Mouse (Mus musculus) erythroblast, adult 5-6 weeks (primary cell): ENCODE results near the gene Cdt1. TPM values are rescaled to one million over a fixed set of nuclear protein-coding genes. Genes with fewer than 3 reads are reported as not detected.
A peak's percentile ranks its signal among the peaks of the same experiment; 100 is the strongest.

ENCODE experiments used
- ATAC-seq: replicated peaks from 2 replicates; pipeline ENCODE4 v1.8.0; 2016; ENCODE audit warnings: moderate number of reproducible peaks, mild to moderate bottlenecking, moderate TSS enrichment, inconsistent platforms; ENCODE audit not compliant: poor library complexity, low FRiP score, severe bottlenecking
- total RNA-seq, 2 experiments: library from RNA; stranded (forward) in 1 of 2; stranded (reverse) in 1 of 2; fragments of 150-400 nt in 1 of 2; fragments of 200-764, 138-1000 nt in 1 of 2; gene quantifications; 2 replicates each; pipeline versions ENCODE4 v1.2.3 to v1.2.4; 2015 to 2017; ENCODE audit warnings: low replicate concordance in 2 of 2

The Cdt1 gene
- total RNA-seq, 2 experiments from 2014 or later, result 16.1 to 38.2 TPM

DNA sequence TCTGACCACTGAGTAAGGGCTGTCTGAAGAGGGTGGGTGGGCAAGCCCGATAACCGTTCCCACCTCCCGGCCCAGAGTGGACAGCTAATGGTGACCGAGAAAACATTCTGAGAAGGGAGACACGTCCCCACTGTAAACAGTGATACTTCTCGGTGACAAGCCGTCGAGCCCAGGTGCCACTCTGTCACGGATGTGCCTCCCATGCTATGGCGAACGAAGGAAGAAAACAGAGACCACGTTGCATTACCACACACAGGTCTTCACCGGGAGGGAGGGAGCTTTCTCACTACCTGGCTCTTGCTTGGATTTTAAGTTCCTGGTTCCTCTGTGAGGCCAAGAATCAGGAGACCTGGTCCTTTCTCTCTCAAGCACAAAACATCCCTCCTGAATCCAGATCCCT lies 19.5 kb upstream of the Cdt1 start:
- no peak for ATAC-seq

DNA sequence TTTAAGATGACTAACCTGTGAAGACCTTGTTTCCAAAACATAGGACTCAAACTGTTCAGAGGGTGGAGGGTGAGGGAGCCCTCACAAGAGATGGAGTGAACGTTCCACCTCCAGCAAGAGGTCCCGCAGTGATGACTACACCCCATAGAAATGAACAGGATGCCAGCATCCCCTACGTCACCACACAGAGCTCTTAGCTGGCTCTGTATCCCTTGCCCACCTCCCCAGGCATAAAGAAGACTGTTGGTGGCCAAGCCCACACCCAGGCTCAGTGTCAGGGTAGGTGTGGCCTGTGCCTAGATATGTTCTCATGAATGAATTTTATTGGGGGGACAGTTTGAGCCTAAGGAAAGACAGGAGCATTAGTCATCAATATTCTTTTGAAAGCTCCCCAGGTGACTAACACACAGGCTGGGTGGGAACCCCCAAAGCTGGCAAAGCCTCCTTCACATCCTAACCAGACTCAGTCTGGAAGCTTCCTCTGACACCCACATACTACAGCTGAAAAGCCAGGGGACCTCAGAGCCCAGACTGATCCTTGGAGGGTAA lies 18.9 kb upstream of the Cdt1 start:
- 0 out of 2 replicates have a peak, but pooled peaks have one; percentile 21 for ATAC-seq

DNA sequence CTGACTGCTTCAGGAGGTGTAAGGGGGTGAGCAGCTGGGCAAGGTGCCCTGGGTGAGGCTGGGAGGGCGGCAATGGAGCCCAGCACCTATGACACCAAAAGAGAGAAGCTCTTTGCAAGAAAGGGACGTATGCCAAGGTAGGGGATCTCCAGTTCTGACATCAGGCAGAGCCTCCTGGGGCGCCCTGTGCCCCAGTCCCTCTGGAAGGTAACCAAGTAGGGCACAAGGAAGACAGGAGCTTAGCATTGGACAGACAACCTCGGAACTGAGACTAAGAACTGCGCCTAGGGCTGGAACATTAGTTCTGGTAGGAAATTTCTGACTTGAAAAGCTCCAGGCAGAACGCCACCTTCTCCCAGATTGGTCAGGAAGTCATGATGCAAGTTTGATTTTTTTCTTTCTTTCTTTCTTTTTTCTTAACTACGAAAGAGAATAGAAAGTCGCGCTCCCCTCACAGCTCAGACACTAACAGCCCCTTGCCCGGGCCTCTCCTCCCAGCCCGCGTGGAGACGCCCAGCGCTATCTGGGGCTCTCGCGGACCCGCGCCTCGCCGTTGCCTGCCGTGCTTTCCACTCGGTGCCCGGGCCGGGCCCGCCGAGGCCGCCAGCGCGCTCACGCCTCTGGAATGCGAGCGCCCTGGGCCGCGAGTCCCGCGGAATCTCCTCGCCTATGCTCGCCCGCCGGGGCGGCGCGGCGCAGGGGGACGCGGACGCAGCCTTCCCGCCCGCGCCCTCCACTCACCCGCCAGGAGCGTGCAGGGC lies 17.4 kb upstream of the Cdt1 start:
- 0 out of 2 replicates have a peak, but pooled peaks have one; percentile 13 for ATAC-seq

DNA sequence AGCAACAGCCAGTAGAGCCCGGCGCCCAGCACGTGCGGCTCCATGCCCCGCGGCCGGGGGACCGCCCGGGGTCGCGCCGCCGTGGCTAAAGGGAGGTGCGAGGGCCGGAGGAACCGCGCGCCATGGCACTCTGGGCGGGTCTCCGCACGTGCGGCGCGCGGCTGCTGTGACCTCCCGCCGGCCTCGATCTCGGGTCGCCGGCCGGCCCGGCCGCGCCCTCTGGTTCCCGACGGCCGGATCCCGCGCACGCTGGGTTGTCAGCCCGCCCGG lies 16.9 kb upstream of the Cdt1 start:
- no peak for ATAC-seq

DNA sequence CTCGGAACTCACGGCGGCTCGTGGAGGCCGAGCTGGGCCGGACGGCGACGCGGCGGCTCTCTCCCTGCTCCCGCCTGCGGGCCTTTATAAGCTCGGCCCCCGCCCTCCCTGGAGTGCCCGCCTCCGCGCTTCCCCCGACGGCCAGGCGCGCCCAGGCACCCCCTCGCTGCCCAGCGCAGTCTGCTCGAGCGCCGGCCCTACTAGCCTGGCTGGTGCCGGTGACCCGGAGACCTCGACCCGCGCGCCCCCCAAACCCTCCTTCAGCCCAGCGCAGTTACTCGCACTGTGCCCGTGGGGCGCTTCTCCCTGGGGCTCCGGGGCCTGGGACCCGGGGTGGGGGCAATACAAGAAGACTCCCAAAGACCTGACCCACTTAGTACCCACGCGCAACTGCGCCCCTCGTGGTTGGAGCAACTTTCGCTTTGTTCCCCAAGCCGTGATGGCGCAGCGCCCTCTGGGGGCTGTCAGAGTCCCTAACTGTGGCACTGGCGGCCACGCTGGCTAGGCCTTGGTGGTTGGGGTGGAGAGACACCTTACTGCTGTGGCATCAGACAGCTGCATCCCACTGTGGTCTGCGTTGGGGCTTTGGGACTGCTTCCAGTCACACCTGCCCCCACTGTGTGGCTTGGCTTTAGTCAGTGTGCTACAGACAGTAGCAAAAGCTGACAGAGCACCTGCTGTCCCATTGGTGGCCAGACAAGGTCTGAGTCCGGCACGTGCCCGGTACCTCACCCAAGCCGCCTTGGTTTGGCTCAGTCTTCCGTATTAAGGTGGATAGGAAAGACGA lies 16.4 kb upstream of the Cdt1 start, which contains the start of gene Piezo1:
Gene Piezo1, minus strand, starts transcription at position 65 of the 787 bp plus-strand sequence.
- ATAC-seq, result peak; percentile 72

DNA sequence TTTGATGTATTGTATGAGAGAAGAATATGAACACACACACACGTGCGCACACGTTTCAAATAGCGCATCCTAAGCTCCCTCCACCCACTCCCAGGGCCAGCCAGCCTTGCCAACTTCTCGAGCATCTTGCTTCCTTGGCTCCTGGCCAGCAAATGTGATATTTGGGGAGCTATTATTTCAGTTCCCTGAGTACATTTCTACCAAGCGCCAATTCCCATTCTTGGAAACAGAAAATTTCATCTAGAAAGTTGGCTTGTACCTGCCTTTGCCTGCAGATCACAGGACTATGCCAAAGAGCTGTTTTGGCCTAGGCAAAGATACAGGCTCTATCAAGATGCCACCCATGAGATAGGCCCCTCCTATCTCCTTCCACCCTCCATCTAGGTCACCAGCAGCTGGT lies 13.0 kb upstream of the Cdt1 start:
- ATAC-seq, result no peak

DNA sequence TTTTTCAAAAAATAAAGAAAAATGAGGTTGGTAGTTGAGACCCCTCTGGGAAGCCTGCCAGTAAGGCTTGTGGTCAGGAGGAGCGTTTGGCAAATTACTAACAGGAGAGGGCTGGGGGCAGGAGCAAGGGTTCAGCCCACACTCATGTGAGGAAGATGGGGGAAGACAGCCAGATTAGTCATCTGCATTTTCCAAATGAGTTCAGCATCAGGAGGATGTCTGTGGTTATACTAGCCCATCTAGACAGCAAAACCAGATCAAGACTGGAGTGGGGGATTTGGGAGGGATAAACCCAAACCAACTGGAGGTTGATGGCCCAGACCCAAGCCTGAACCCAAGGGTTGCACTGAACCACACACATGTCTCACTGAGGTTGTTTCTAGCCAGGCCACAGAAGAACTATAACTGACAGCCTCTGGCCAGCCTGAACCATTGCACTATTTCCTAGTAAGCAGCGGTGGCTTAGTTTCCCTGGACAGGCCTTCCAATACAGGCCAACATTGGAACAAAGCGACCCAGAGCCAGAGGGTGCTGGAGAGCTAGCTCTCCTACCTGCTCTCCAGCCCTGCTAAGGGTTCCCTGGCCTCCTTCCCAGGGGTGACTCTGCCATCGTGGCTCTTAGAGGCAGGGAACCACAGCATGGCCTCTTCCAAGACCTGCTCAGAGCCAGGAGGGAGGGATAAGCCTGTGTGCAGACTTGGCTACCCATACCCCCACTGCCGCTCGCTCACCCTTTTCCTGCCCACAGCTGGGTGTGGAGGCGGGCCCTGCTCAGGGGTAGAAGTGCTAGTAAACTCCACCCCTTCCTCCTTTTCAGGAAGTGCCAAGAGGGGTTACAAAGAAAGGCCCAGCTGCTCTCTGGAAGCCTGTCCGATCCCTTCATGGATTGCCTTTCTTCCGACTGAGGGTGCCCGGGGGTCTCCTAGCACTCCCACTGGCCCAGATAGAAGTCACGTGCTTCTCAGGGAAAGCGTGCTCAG lies 11.5 kb upstream of the Cdt1 start:
- peak; percentile 56 for ATAC-seq

DNA sequence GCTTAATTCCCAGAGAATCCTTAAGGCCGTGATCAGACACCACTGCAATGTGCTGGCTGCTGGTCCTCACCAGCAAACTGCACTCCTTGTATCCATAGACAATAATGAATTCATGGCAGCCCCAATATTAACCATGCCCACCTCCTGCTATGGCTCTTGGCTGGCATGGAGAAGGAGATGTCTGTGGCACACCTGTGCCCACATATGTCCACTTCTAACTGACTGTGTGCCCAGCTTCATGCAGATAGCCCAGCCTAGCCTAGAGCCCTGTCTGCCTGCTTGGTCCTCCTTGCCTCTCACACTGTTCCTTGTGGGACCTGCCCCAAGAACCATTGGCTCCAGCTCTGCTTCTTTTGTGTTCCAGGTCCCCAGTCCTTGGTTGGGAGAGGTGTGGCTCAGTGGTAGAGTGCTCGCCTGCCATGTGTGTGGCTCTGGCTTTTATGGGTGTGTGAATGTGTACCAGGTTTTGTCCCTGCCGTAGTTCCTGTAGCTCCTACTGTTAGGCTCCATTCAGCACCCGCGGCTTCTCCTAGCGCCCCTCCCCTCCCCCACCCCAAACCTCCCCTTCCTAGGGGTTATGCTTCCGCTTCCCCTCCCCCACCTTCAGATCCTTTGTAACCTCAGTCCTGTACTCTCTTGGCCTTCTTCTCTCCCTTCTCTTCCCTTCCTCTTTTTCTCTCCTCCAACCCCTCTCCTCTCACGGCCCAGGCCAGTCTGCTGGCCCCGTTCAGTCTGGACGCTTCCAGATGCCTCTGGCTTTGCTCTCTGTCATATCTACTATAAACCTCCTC lies 10.4 kb upstream of the Cdt1 start:
- ATAC-seq, result no peak

DNA sequence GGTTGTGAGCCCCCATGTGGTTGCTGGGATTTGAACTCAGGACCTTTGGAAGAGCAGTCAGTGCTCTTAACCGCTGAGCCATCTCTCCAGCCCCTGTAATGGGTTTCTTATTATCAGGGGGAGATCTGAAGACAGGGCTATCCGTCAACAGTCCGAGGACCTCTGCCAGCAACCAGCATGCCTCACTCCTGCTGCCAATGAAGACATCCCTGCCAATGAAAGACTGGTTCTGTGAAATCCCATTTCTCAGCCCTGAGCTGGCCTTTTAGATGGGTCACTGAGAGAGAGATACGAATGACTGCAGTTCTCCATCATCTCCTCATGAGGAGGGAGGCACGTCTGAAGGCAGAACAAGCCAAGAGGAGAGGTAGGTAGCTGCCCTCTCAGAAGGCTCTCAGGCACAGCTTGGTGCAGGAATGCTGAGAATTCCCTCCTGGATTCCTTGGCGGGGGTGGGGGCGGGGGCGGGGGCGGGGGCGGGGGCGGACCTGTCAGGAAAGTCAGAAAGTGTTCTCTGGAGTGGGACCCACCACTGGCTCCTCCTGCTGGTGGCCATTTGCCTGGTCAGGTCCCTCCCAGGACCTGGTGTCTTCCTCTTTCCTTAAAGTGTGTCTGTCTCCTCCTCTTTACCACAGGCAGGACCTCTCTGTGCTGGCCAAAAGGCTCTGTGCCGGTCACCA lies 9.0 kb upstream of the Cdt1 start:
- ATAC-seq, result no peak

DNA sequence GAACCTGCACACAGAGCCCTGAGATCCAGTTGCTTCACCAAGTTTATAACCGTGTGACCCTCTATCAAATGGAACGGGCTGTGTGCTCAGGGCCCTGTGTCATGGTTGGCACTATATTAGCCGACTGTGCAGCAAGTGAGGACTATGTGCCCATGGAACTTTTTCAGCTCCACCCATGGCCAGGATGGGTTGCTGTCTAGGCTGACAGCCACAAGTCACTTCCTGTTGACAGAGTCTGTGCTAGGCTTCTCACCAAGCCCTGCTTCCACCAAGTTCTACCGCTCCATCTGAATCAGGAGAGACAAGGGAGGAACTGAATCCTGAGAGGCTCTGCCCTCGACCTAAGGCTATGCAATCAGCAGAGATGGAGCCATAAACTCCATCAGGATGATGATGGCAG lies 6.6 kb upstream of the Cdt1 start:
- ATAC-seq, result no peak

DNA sequence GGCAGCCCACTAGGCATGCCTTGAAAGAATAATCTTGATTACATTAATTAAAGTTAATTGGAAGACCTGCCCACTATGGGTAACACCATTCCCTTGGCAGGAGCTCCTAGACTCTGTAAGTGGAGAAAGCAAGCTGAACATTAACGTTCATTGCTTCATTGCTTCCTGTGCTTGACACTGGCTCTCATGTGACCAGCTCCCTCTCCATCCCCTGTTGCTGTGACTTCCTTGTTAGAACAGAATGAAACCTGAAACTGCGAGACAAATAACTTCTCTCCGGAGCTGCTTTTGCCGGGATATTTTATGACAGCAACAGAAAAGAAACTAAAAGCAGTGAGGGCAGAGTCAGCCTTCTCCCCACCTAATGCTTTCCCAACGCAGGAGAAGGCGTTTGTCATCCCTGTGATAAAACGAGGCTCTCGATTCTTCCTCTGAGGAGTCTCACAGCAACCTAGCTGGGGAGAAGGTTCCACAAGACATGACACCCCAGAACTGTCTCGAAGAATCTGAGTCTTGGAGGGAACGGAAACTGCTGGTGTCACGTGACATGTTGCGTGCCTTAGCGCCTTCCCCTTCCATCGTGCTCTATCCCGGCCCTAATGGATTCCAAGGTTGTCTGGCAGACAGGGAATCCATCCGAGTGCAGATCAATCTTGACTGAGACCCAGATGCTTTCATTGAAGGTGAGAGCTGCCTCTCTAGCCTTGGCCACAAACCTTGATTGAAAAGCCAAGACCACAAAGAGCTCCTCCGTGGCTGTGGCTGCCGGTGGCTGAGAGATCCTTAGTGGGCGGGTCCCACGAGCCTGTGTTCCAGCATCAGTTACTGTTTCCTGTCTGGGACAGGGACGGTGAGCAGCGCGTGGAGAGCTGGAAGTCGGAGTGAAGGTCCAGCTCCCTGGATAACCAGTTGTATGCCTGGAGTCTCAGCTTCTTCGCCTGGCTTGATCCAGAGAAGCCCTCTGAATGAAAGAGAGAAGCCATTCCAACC lies 3.2 kb upstream of the Cdt1 start:
- ATAC-seq, result no peak

DNA sequence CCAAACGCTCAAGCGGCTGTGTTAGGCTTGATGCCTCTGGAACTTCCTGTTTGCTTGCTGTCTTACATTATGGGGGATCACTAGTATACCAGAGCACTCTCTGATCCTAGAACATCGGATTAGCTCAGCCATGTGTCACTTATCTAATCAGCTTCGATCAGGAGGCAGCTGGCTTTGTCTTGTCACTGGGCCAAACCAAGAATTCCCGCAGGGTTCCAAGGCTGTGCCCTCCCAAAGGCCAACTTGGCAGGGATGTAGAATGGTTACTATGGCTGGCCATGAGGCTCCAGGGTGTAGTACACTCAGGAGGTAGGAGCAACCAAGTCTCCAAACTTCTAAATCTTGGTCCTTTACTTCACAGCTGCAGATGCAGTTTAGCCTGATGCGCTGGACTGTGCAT lies 1.0 kb upstream of the Cdt1 start:
- ATAC-seq, result 0 out of 2 replicates have a peak, but pooled peaks have one; percentile 0

DNA sequence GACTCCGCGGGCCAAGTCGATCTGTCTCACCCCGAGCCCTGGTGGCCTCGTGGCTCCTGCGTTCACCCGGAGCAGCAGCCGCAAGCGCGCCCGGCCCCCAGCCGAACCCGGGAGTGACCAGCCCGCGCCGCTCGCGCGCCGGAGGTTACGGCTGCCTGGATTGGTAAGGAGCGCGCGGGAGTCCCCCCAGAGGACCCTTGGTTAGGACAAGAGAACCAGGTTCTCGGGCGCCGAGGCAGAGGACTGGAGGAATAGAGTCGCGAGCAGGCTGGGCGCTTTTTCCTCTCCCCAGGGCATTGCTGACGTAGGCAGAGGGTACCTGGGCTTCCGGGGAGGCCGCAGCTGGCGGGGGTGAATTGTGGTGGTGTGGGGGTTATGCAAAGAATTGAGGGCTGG lies 292 bp downstream of the Cdt1 start:
- peak; percentile 7; the same call in 1 of the 2 replicates for ATAC-seq

DNA sequence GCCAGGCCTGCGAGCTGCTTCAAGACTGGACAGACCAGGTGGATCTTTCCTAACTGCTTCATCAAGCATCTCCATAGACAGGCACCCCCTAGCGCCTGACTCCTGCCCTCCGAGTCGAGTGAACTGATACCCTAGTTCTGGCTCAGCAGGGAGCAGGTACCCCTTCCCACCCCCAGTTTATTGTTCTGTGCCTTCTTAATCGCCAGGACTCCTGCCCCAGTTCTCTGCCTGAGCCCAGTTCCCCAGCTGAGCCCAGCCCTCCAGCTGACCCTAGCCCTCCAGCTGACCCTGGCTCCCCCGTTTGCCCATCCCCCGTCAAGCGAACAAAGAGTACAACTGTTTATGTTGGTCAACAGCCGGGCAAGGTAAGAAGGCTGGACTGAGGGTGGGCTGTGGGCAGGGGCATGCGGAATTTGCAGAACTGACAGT lies 1.1 kb downstream of the Cdt1 start:
- peak; percentile 55 for ATAC-seq

DNA sequence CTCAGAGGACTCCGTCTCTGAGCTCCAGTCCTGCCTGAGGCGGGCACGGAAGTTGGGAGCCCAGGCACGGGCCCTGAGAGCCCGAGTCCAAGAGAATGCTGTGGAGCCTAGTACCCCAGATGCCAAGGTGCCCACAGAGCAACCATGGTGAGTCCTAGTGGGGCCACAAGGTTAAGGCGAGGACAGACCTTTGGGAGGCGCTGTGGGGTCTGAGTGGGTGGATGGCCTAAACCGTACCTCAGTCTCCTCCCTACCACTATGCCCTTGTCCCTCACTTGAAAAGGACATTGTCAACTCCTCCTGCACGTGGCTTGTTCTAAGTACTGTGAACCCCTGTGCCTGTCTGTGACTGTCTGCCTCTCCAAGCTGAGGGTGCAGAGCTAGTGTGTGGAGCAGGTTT lies 1.5 kb downstream of the Cdt1 start:
- 0 out of 2 replicates have a peak, but pooled peaks have one; percentile 14 for ATAC-seq

DNA sequence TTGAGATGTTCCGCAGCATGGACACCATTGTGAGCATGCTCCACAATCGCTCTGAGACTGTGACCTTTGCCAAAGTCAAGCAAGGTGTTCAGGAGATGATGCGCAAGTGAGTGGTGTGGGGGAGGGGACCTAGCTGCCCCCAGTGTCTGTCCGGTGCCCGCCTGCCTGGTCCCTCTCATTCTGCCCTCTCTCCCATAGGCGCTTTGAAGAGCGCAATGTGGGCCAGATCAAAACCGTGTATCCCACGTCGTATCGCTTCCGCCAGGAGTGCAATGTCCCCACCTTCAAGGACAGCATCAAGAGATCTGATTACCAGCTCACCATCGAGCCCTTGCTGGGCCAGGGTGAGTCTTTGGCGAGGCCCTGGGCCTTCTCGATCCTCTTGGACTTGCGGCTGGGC lies 2.2 kb downstream of the Cdt1 start:
- no peak for ATAC-seq

DNA sequence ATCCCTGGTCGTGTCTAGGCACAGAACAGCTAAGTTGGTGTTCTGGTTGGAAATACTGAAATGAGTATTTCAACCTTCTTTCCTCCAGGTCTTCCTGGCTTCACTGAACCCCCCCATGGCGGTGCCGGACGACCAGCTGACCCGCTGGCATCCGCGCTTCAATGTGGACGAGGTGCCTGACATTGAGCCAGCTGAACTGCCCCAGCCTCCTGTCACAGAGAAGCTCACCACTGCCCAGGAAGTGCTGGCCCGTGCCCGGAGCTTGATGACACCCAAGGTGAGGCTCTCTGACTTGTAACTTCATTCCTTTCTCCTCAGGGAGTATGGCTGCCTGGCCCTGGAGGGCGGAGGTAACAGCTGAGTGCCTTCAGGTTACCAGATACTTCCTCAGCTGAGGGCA lies 3.3 kb downstream of the Cdt1 start:
- no peak for ATAC-seq
